Mouse (Mus musculus) retina, adult 2 months (tissue): ENCODE data around the gene Kifc5b.
"Not testable (repeated sequence)": the region's sequence is repeated elsewhere in the genome, so short reads cannot be mapped to it uniquely, and the experiment has no call there.

Source experiments
- DNase-seq: peaks from one replicate; pipeline ENCODE4 v3.0.0-alpha.2; 2012; ENCODE audit warnings: low read depth, low spot score

Gene Kifc5b

DNA sequence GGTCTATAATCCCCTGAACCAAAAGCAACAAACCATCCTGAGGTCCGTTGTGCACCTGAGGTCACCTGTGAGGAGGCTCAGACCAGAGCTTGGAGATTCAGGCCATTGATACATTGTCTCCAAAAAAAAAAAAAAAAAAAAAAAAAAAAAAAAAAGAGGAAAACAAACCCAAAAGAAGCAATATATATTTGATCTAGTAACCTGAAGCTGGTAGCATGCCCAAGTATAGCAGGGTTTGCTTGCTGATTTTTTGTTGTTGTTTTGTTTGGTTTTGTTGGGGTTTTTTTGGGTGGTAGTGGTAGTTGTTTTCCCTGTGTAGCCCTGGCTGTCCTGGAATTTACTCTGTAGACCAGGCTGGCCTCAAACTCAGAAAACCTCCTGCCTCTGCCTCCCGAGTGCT is 1.5 kb downstream of the Kifc5b start:
- no peak for DNase-seq

DNA sequence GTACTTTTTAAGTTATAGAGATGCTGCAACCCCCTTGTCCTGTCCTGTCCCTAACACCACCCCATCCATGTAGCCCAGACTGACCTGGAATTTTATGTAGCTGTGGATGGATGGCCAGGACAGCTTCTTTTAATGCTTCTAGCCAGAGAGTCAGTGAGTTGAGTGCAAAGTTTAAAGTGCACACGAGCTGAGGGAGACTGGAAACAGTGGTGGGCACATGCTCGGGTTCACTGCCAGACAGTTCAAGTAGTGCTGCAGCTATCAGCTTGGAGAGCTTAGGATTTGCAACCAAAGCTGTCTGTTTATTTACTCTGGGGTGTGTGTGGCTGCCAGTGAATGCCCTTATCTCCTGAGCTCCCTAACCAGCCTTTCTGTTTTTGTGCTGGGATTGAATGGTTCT is 2.6 kb downstream of the Kifc5b start:
- DNase-seq: not testable (repeated sequence)

DNA sequence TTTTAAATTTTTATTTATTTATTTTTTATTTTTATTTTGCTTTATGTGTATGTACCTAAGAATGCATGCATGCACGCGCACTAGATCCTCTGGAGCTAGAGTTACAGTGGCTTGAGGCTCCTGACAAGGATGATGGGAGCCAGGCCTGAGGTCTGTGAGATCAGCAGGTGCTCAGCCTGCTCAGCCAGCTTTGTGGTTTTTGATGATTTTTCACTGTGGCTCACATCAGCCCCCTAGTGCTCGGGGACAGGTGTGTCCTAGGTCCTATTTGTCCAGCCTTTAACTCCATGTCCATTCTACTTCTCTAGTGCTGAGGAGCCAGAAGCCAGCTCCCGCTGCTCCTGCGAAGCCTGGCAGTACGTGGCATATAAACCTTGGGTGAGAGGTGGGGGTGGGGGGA is 5.5 kb downstream of the Kifc5b start:
- not testable (repeated sequence) for DNase-seq

DNA sequence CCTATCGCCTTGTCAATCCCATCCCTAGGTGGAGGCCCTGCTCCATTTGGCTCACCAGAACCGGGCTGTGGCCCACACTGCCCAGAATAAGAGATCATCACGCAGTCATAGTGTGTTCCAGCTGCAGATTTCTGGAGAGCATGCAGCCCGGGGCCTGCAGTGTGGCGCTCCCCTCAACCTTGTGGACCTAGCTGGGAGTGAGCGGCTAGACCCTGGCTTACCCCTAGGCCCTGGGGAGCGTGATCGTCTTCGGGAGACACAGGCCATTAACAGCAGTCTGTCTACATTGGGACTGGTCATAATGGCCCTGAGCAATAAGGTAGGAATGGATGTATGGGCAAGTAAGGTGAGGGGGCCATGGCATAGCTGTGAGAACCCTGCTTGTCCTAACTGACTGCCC is 8.5 kb downstream of the Kifc5b start:
- DNase-seq: not testable (repeated sequence)

DNA sequence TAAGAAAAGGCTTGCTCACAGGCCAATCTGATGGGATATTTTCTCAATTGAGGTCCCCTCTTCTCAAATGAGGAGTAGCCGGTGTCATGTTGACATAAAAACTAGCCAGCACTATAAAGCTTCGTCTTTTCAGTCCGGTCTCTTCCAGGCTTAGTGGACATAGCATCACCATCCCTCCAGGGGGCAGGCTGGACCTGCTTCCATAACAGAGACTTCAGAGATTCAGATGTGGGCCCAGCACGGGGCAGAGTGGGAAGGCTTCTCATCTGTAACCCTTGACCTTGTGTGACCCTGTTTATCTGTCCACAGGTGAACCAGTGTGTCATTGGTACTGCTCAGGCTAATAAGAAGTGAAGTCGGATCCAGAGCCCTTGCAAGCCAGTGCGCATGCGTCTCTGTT is 14.9 kb downstream of the Kifc5b start:
- not testable (repeated sequence) for DNase-seq

GRCm38 (mm10) chr17:26932839-26933398 is 16.0 kb downstream of the Kifc5b start, which contains the start of gene Phf1:
Gene Phf1 (plus strand): TSS chr17:26933052.
- DNase-seq: peak; percentile 85

GRCm38 (mm10) chr17:26933419-26933818 is 16.5 kb downstream of the Kifc5b start:
- no peak for DNase-seq

DNA sequence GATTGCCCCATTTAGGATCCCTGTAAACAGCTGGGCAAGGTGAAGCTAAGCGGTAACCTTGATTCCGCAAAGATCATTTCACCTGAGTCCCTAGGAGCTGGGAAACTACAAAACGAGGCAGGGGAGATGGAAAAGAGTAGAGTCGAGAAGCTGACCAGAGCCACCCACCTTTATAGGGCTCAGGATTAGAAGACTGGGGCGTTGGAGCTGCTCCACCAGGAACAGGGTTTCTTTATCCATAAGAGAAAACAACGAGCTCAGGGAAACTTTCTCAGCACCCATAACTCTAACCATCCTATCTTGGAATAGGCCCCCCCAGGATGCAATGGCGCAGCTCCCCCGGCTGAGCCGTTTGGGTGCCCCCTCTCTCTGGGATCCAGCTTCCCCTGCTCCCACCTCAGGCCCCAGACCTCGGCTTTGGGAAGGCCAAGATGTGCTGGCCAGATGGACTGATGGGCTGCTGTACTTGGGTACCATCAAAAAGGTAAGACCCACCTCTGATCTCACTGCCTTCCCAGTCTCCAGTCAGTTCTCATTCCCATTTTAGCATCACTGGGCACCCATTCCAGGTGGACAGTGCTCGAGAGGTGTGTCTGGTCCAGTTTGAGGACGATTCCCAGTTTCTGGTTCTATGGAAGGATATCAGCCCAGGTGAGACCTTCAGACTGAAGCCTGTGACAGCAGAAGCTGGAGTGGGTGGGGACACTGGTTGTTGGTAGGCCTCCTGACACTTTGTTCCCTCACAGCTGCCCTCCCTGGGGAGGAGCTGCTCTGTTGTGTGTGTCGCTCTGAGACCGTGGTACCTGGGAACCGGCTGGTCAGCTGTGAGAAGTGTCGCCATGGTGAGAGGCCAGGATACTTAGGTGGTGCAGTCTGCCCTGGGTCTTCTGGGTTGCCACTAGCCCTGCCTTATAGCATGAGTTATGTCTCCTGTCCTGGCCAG is 17.3 kb downstream of the Kifc5b start:
- DNase-seq: no peak

GRCm38 (mm10) chr17:26935027-26935426 is 18.1 kb downstream of the Kifc5b start:
- DNase-seq: no peak

DNA sequence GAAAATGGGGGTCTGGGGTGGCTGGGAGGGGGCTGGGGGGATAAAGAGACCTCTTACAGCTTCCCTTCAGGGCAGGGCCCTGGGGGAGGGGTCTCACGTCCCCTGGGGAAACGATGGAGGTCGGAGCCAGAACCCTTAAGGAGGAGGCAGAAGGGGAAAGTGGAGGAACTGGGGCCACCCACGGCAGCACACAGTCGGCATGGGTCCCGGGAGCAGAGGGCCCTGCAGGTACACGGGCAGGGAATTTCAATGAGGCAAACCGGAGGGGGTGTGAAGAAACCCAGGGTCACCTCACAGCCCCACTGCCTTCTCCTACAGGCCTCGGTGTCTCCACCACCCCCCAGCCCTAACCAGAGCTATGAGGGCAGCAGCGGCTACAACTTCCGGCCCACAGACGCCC is 19.6 kb downstream of the Kifc5b start:
- DNase-seq: no peak

DNA sequence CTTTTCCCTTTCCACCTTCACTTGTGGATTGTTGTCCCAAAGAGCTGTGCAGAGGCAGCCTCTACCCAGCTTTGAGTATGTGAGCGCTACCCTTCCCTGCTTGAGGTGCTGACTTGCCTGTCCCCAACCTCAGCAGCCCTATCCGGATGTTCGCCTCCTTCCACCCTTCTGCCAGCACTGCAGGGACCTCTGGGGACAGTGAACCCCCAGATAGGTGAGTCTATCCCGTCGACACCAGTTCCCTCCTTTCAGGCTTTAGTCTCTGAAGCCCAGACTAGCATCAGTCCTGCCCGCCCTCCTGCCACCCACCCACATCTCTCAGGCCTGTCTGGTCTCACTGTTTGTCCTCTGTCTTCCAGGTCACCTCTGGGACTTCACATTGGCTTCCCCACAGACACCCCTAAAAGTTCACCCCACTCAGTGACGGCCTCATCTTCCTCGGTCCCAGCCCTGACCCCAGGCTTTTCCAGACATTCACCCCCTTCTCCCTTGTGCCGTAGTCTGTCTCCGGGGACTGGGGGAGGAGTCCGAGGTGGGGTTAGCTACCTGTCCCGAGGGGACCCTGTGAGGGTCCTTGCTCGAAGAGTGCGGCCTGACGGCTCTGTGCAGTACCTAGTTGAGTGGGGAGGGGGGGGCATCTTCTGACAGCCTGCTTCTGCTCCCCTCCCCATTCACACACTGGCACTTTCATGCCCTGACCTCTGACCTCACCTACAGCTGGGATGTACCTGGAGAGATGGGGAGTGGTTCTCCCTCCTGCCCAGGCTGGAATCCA is 20.2 kb downstream of the Kifc5b start:
- no peak for DNase-seq

DNA sequence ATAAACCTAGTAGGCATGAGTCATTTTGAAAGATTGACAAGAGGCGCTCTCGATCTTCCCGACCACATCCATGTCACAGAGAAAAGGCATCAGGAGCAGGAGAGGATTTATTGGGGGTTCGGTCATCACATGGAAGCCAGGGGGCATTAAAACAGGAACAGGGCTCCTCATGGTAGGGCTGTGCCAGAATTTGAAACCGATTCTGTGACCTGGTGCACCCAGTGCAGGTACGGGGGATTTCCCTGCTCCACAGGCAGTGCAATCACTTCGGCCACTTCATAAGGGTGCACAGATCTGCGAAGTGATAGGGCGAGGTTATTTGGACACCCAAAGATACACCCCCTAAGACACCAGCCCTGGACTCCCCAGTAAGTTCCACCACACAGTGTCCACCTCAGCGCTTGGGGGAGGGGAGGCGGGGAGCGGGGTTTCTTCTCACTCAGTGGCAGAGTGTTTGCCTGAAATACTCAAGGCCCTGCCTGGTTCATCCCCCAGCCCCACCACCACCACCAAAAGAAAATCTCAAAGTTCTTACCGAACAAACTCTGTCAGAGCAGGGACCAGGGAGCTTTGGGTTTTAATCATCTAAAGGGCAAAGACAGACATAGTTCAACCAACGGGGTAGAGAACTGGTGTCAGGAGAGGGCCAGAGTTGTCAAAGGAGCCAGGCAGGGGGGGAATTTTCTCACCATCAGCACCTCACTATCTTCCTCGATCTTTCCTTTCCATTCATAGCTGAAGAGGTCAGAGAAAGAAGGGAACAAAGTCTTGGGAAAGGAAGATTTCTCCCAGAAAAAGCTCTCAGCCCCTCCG is 21.2 kb downstream of the Kifc5b start:
- DNase-seq: no peak

- DNase-seq: no peak
Measured at GRCm38 (mm10) chr17:26938731-26939130, 21.8 kb downstream of the Kifc5b start.

DNA sequence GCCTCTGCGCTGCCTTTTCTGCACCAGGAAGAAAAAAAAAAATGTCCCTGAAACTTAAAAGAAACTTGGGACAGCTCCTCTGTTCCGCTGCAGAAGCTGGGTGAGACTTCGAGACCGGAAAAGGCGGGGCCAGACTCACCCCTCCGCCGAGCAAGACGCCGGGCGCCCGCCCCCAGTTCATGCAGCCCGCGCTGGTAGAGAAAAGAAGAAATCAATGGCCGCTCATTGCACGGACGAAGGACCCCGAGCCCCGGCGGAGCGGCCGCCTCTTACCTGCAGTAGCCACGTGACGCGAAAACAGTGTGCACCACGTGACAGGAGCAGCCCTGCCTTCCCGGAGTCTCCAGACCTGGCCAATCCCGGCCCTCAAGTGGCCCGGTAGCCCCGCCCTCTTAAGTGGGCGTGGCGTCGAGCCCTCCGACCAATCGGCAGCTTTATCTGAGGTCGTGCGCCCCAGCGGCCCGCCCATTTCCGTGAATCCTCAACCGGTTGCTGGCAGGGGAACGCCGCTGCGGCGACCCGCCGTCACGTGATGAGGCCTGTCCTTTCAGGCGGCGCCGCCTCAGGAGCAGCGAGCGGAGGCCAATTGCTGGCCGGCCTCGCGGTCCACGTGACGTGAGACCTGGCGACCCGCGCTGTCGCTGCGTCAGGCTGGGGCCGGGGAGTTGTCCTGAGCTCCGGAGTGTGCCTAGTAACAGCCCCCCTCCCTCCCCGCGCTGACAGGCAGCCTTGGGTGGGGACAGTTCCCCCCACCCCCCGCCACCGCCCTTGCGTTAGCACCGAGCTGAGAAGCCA is 22.5 kb downstream of the Kifc5b start, which contains the start of gene Cuta:
Cuta (minus strand) TSS at position 392 of the 795 bp plus-strand sequence.
- DNase-seq: peak; percentile 98

DNA sequence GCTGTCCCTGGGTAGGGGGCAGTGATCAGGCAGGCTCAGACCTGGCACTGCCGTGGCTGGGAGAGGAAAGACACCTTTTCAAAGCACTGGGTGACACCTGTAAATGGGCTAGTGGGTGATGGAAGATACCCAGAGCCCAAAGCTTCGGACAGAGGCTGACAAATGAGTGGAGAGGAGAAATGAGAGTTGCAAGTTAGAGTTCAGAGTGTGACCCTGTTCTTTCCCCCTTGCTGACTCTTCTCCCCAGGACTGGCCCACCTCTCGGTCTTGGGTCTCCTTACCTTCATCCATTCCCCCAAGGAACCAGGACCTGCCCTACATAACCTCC is 23.0 kb downstream of the Kifc5b start:
- no peak for DNase-seq

GRCm38 (mm10) chr17:26941031-26941789 is 24.3 kb downstream of the Kifc5b start, which contains the start of gene Syngap1:
Gene Syngap1 (plus strand): TSS chr17:26941253.
- no peak for DNase-seq

DNA sequence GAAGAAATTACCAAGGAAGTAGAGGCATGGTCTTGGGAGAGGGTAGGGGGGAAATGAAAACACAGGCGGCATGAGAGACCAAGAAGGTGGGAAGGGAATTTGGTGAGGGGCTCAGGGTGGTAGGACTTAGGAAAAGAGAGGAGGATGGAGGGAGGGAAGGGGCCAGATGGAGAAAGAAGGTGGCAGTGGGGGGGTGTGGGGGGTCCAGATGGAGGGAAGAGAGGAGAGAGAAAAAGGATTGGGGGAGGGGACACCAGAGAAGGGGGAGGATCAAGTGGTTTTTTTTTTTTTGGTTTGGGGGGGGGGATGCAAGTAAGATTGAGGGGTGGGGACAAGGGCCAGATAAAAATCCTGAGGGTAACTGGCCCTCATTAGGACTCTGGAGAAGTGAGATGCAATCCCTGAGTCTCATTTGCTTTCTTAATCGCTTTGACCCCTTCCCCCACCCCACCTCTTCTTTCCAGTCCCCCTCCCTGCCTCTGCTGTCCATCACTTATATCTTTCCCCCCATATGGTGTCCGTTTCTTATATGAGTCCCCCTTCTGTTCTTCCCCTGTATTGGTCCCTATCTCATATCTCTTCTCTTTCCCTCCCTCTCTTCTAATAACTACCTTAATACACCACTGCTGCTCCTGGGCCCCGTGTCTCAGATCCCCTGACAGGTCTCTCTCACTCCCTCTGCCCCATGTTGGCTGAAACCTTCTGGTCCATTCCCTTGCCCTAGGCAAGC is 25.1 kb downstream of the Kifc5b start:
- no peak for DNase-seq

GRCm38 (mm10) chr17:26945824-26946495 is 29.1 kb downstream of the Kifc5b start:
- no peak for DNase-seq

GRCm38 (mm10) chr17:26946567-26946966 is 29.7 kb downstream of the Kifc5b start:
- DNase-seq: no peak
